Mouse (Mus musculus) ES-E14 (cell line): ENCODE measurements around the gene Hsf2bp. TPM values are rescaled to one million over a fixed set of nuclear protein-coding genes. Genes with fewer than 3 reads are reported as not detected.
A peak's percentile ranks its signal among the peaks of the same experiment; 100 is the strongest.

Experiments
- DNase-seq: peaks from one replicate; pipeline ENCODE4 v3.0.0-alpha.2; 2013; ENCODE audit warnings: low read depth, low spot score
- H3K27ac ChIP-seq: 2 replicates; pipeline ENCODE4 v1.5.1; 2012; ENCODE audit warnings: low read depth, mild to moderate bottlenecking, low read length, moderate library complexity, mixed read lengths; ENCODE audit not compliant: poor library complexity, insufficient read depth, severe bottlenecking
- H3K36me3 ChIP-seq: 2 replicates; pipeline ENCODE4 v1.6.1; 2012; ENCODE audit warnings: mild to moderate bottlenecking, low read length, moderate library complexity, mixed read lengths; ENCODE audit not compliant: control insufficient read depth, poor library complexity, insufficient read depth, severe bottlenecking
- H3K4me1 ChIP-seq, 2 experiments: fragments of 150-350 bp in 1 of 2; sonication (generic) in 1 of 2; 2 replicates each; pipeline ENCODE4 v1.6.1; 2012; ENCODE audit warnings: low read length in 2 of 2, mild to moderate bottlenecking in 1 of 2, mixed read lengths in 1 of 2; ENCODE audit not compliant: control insufficient read depth in 2 of 2, insufficient read depth in 2 of 2, poor library complexity in 1 of 2
- H3K4me3 ChIP-seq, 2 experiments: fragments of 150-350 bp in 1 of 2; sonication (generic) in 1 of 2; 2 replicates each; pipeline ENCODE4 v1.5.1; 2012; ENCODE audit warnings: low read length in 2 of 2, low read depth in 1 of 2, mild to moderate bottlenecking in 1 of 2, mixed read lengths in 1 of 2; ENCODE audit not compliant: insufficient read depth in 1 of 2, poor library complexity in 1 of 2, severe bottlenecking in 1 of 2
- H3K9ac ChIP-seq: 2 replicates; pipeline ENCODE4 v1.6.1; 2012; ENCODE audit warnings: low read depth, mild to moderate bottlenecking, low read length, mixed read lengths; ENCODE audit not compliant: poor library complexity, insufficient read depth, severe bottlenecking
- H3K9me3 ChIP-seq: fragments of 150-350 bp; sonication (generic); 2 replicates; pipeline ENCODE4 v1.6.1; 2012; ENCODE audit warnings: low read depth, mild to moderate bottlenecking, low read length; ENCODE audit not compliant: control insufficient read depth, insufficient read depth
- CHD2 ChIP-seq: IDR thresholded peaks from 2 replicates; pipeline ENCODE4 v1.6.1; 2014; ENCODE audit warnings: mild to moderate bottlenecking, low read depth, low read length, inconsistent platforms
- HCFC1 ChIP-seq: IDR thresholded peaks from 2 replicates; pipeline ENCODE4 v1.6.1; 2012; ENCODE audit warnings: low read length, inconsistent platforms, borderline replicate concordance; ENCODE audit not compliant: insufficient read depth
- MAFK ChIP-seq: IDR thresholded peaks from 2 replicates; pipeline ENCODE4 v1.6.1; 2014; ENCODE audit warnings: mild to moderate bottlenecking, low read depth, low read length, inconsistent platforms; ENCODE audit not compliant: insufficient read depth
- ZC3H11A ChIP-seq: IDR thresholded peaks from 2 replicates; pipeline ENCODE4 v1.6.1; 2012; ENCODE audit warnings: low read depth, mild to moderate bottlenecking, inconsistent platforms, low read length, borderline replicate concordance
- ZNF384 ChIP-seq: IDR thresholded peaks from 2 replicates; pipeline ENCODE4 v1.6.1; 2012; ENCODE audit warnings: low read depth, low read length, inconsistent platforms
- in situ Hi-C, 2 experiments: fragments of 600-800 bp; cut with MboI; formaldehyde crosslinking; loops; one replicate each; pipeline ENCODE4 v1.15.1; 2025; ENCODE audit warnings: low sequenced_read_pairs in 2 of 2, inconsistent platforms in 1 of 2; ENCODE audit not compliant: unreplicated experiment in 2 of 2
- total RNA-seq: library from RNA; depleted of rRNA; stranded (reverse); fragments of 300-350 nt; gene quantifications from 2 replicates; pipeline ENCODE4 v1.2.3, GENCODE M21; 2012

Gene Hsf2bp
- total RNA-seq, 1 experiment: 44.7 TPM

- Histone ChIP-seq H3K4me1 (peaks cover 2 to 15% of the 10 kb centered on the region in 2 experiments; a peak in 1 of 4 replicates), H3K4me3 (no peak overlapping the region), H3K27ac (no peak overlapping the region), H3K9ac (no peak overlapping the region), H3K36me3 (no peaks in the 10 kb centered on the region), H3K9me3 (no peaks in the 10 kb centered on the region)
- in situ Hi-C loops: no loop called here
- TF ChIP-seq ZNF384 (no peak), HCFC1 (no peak), CHD2 (no peak), MAFK (no peak), ZC3H11A (no peak)
- no peak for DNase-seq
Observed at GRCm38 (mm10) chr17:31901461-31902204, 134.5 kb downstream of the Hsf2bp start.

GRCm38 (mm10) chr17:31898941-31899340 is 137.2 kb downstream of the Hsf2bp start:
- Histone ChIP-seq H3K4me1 (peaks cover 0 to 17% of the 10 kb centered on the region in 2 experiments; a peak in 1 of 4 replicates), H3K36me3 (no peaks in the 10 kb centered on the region), H3K27ac (no peak overlapping the region), H3K9me3 (no peaks in the 10 kb centered on the region), H3K4me3 (no peak overlapping the region), H3K9ac (no peak overlapping the region)
- TF ChIP-seq MAFK: no peak
- no peak for TF ChIP-seq CHD2
- TF ChIP-seq ZNF384: no peak
- TF ChIP-seq HCFC1: no peak
- no peak for TF ChIP-seq ZC3H11A
- in situ Hi-C loops: no loop called here
- DNase-seq: peak; percentile 55

- H3K9me3 ChIP-seq: no peaks in the 10 kb centered on the region
- in situ Hi-C loops: no loop called here
- no peak overlapping the region for H3K9ac ChIP-seq
- no peak overlapping the region for H3K4me3 ChIP-seq
- no peaks in the 10 kb centered on the region for H3K36me3 ChIP-seq
- peaks cover 0 to 15% of the 10 kb centered on the region in 2 experiments; a peak in 1 of 4 replicates for H3K4me1 ChIP-seq
- TF ChIP-seq CHD2 (no peak), HCFC1 (no peak), MAFK (no peak), ZNF384 (no peak), ZC3H11A (no peak)
- no peak overlapping the region for H3K27ac ChIP-seq
- DNase-seq: no peak
Observed at GRCm38 (mm10) chr17:31897186-31897793, 138.9 kb downstream of the Hsf2bp start.

GRCm38 (mm10) chr17:31896751-31897150 is 139.4 kb downstream of the Hsf2bp start:
- no peak for DNase-seq
- in situ Hi-C loops: no loop called here
- Histone ChIP-seq H3K4me1 (peaks cover 0 to 16% of the 10 kb centered on the region in 2 experiments; a peak in 1 of 4 replicates), H3K4me3 (no peak overlapping the region), H3K36me3 (no peaks in the 10 kb centered on the region), H3K9me3 (no peaks in the 10 kb centered on the region), H3K9ac (no peak overlapping the region), H3K27ac (no peak overlapping the region)
- TF ChIP-seq CHD2: no peak
- no peak for TF ChIP-seq HCFC1
- no peak for TF ChIP-seq MAFK
- TF ChIP-seq ZNF384: no peak
- no peak for TF ChIP-seq ZC3H11A
